Mouse (Mus musculus) CH12.LX (cell line): ENCODE measurements around the gene Tm4sf1. TPM values are rescaled to one million over a fixed set of nuclear protein-coding genes. Genes with fewer than 3 reads are reported as not detected.

Experiments used
- DNase-seq: peaks from one replicate; pipeline ENCODE4 v3.0.0-alpha.2; 2013; ENCODE audit errors: extremely low read depth
- H3K27ac ChIP-seq: 2 replicates; pipeline ENCODE4 v1.5.1; 2012; ENCODE audit warnings: low read depth, mild to moderate bottlenecking, control low read depth, moderate library complexity; ENCODE audit not compliant: insufficient read depth
- H3K27me3 ChIP-seq: replicated peaks from 2 replicates; pipeline ENCODE3; 2012; ENCODE audit warnings: inconsistent platforms
- H3K36me3 ChIP-seq, 2 experiments: replicated peaks in 1 of 2; 2 replicates each; pipeline versions ENCODE3 to v1.6.1; 2012; ENCODE audit warnings: inconsistent platforms in 1 of 2, low read length in 1 of 2, mild to moderate bottlenecking in 1 of 2, mixed read lengths in 1 of 2, moderate library complexity in 1 of 2; ENCODE audit not compliant: control insufficient read depth in 1 of 2, insufficient read depth in 1 of 2
- H3K4me1 ChIP-seq, 2 experiments: 2 replicates each; pipeline ENCODE4 v1.6.1; 2012; ENCODE audit warnings: inconsistent platforms in 1 of 2, moderate library complexity in 1 of 2; ENCODE audit not compliant: insufficient read depth in 2 of 2, control insufficient read depth in 1 of 2
- H3K4me2 ChIP-seq: 2 replicates; pipeline ENCODE4 v1.6.1; 2012; ENCODE audit warnings: low read depth, mild to moderate bottlenecking, control low read depth; ENCODE audit not compliant: poor library complexity, insufficient read depth, severe bottlenecking
- H3K4me3 ChIP-seq, 3 experiments: fragments of 150-350 bp in 1 of 3; sonication (generic) in 1 of 3; replicated peaks in 1 of 3; 2 replicates each; pipeline versions ENCODE3 to v1.5.1; 2011 to 2012; ENCODE audit warnings: low read depth in 2 of 3, low read length in 2 of 3, mild to moderate bottlenecking in 2 of 3, moderate library complexity in 2 of 3, control low read depth in 1 of 3, improper control_type of control experiment in 1 of 3, inconsistent platforms in 1 of 3, mixed read lengths in 1 of 3; ENCODE audit not compliant: poor library complexity in 1 of 3
- H3K79me2 ChIP-seq: replicated peaks from 2 replicates; pipeline ENCODE4 v1.6.1; 2012; ENCODE audit warnings: mild to moderate bottlenecking, moderate library complexity; ENCODE audit not compliant: control insufficient read depth, poor library complexity, insufficient read depth, severe bottlenecking; ENCODE audit errors: extremely low read depth
- H3K9ac ChIP-seq: 2 replicates; pipeline ENCODE4 v1.6.1; 2012; ENCODE audit warnings: low read depth, mild to moderate bottlenecking, control low read depth, moderate library complexity; ENCODE audit not compliant: insufficient read depth
- H3K9me3 ChIP-seq: replicated peaks from 2 replicates; pipeline ENCODE3; 2012; ENCODE audit warnings: low read length, inconsistent platforms, mixed read lengths
- BHLHE40 ChIP-seq: IDR thresholded peaks from 2 replicates; pipeline ENCODE4 v1.6.1; 2011; ENCODE audit warnings: mild to moderate bottlenecking, low read depth, low read length, improper control_type of control experiment
- CHD2 ChIP-seq: IDR thresholded peaks from 2 replicates; pipeline ENCODE4 v1.6.1; 2011; ENCODE audit warnings: low read length, improper control_type of control experiment
- ETS1 ChIP-seq: conservative IDR thresholded peaks from 2 replicates; pipeline ENCODE4 v1.6.1; 2012; ENCODE audit warnings: low read depth, mild to moderate bottlenecking, inconsistent platforms, low read length, improper control_type of control experiment, moderate library complexity
- GABPA ChIP-seq: IDR thresholded peaks from 2 replicates; pipeline ENCODE4 v1.6.1; 2012; ENCODE audit warnings: low read depth, low read length, improper control_type of control experiment, inconsistent platforms; ENCODE audit not compliant: insufficient replicate concordance
- HCFC1 ChIP-seq: IDR thresholded peaks from 2 replicates; pipeline ENCODE4 v1.6.1; 2012; ENCODE audit warnings: low read depth, mild to moderate bottlenecking, inconsistent platforms, low read length, improper control_type of control experiment
- IRF4 ChIP-seq: IDR thresholded peaks from 2 replicates; pipeline ENCODE4 v1.6.1; 2014; ENCODE audit warnings: low read depth, mild to moderate bottlenecking, inconsistent platforms, low read length, improper control_type of control experiment
- JUN ChIP-seq: IDR thresholded peaks from 2 replicates; pipeline ENCODE4 v1.6.1; 2011; ENCODE audit warnings: low read depth, mild to moderate bottlenecking, low read length, improper control_type of control experiment, moderate library complexity; ENCODE audit not compliant: insufficient read depth
- MAFK ChIP-seq: IDR thresholded peaks from 2 replicates; pipeline ENCODE4 v1.6.1; 2011; ENCODE audit warnings: low read length, improper control_type of control experiment; ENCODE audit not compliant: insufficient replicate concordance
- MAZ ChIP-seq: IDR thresholded peaks from 2 replicates; pipeline ENCODE4 v1.6.1; 2012; ENCODE audit warnings: low read depth, mild to moderate bottlenecking, inconsistent platforms, low read length, improper control_type of control experiment, moderate library complexity
- MXI1 ChIP-seq: IDR thresholded peaks from 2 replicates; pipeline ENCODE4 v1.6.1; 2011; ENCODE audit warnings: mild to moderate bottlenecking, low read depth, low read length, improper control_type of control experiment
- MYC ChIP-seq: IDR thresholded peaks from 2 replicates; pipeline ENCODE4 v1.6.1; 2011; ENCODE audit warnings: low read depth, mild to moderate bottlenecking, improper control_type of control experiment, low read length
- NELFE ChIP-seq: IDR thresholded peaks from 2 replicates; pipeline ENCODE4 v1.6.1; 2011; ENCODE audit warnings: low read depth, low read length, improper control_type of control experiment
- NRF1 ChIP-seq: IDR thresholded peaks from 2 replicates; pipeline ENCODE4 v1.6.1; 2014; ENCODE audit warnings: low read depth, mild to moderate bottlenecking, inconsistent platforms, low read length, improper control_type of control experiment, moderate library complexity
- PAX5 ChIP-seq: IDR thresholded peaks from 2 replicates; pipeline ENCODE4 v1.6.1; 2012; ENCODE audit warnings: low read length, inconsistent platforms, mixed read lengths
- POLR2A ChIP-seq: IDR thresholded peaks from 2 replicates; pipeline ENCODE4 v1.6.1; 2011; ENCODE audit warnings: low read depth, mild to moderate bottlenecking, improper control_type of control experiment, low read length
- RAD21 ChIP-seq: IDR thresholded peaks from 2 replicates; pipeline ENCODE4 v1.6.1; 2011; ENCODE audit warnings: low read depth, mild to moderate bottlenecking, low read length, improper control_type of control experiment, moderate library complexity
- USF1 ChIP-seq: IDR thresholded peaks from 2 replicates; pipeline ENCODE4 v1.6.1; 2014; ENCODE audit warnings: low read depth, mild to moderate bottlenecking, inconsistent platforms, low read length, improper control_type of control experiment
- ZKSCAN1 ChIP-seq: IDR thresholded peaks from 2 replicates; pipeline ENCODE4 v1.6.1; 2012; ENCODE audit warnings: low read depth, inconsistent platforms, low read length, improper control_type of control experiment, borderline replicate concordance
- dilution Hi-C: fragments of 300-500 bp; cut with MboI; formaldehyde crosslinking; loops from 2 replicates; pipeline ENCODE4 v1.14.3; 2020; ENCODE audit warnings: low sequenced_read_pairs; ENCODE audit not compliant: extremely low pct_unique_long_range_greater_than_20kb, extremely low pct_ligation_motif_present
- in situ Hi-C: fragments of 300-500 bp; cut with MboI; formaldehyde crosslinking; loops from 3 replicates; pipeline ENCODE4 v1.14.3; 2019; ENCODE audit warnings: low sequenced_read_pairs, low pct_ligation_motif_present, low pct_unique_long_range_greater_than_20kb, mixed read lengths
- polyA plus RNA-seq: library from polyadenylated mRNA; unstranded; fragments of >175 nt; gene quantifications from 2 replicates; pipeline ENCODE4 v1.2.1, GENCODE M21; 2012; ENCODE audit warnings: low read depth; ENCODE audit not compliant: insufficient read length
- total RNA-seq, 2 experiments: library from RNA; depleted of rRNA; stranded (reverse); fragments of 300-350 nt in 1 of 2; fragments of >200 nt in 1 of 2; gene quantifications; 2 replicates each; pipeline ENCODE4 v1.2.3; 2012 to 2014

Tm4sf1 gene
- total and polyA plus RNA-seq, 3 experiments = not detected

DNA sequence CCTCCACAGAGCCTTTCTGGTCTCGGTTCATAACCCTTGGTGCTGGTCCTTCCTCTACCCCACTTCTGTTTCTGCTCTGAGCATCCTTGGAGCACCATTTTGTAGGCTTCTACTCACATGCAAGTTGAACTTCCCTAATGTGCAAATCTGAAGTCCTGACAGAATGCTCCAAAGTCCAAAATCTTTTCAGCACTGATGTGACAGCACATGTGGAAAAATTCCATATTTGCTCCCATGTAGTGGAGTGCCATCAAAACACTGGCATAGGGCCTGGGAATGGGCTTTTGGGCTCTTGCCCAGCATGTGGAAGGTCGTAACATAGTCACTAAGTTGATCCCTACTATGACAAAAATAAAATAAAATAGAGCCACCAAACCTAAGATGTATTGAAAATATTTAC lies 3.8 kb downstream of the Tm4sf1 start:
- no peaks in the 10 kb centered on the region for H3K27me3 ChIP-seq
- no peak overlapping the region for H3K9ac ChIP-seq
- H3K4me3 ChIP-seq = no peak overlapping the region
- no peaks in the 10 kb centered on the region for H3K4me1 ChIP-seq
- no peak overlapping the region for H3K27ac ChIP-seq
- H3K79me2 ChIP-seq = no peaks in the 10 kb centered on the region
- dilution Hi-C loops (no loop called here), in situ Hi-C loops (no loop called here)
- H3K9me3 ChIP-seq = no peaks in the 10 kb centered on the region
- DNase-seq = no peak
- H3K4me2 ChIP-seq = no peak overlapping the region
- H3K36me3 ChIP-seq = no peaks in the 10 kb centered on the region
- TF ChIP-seq ZKSCAN1 (no peak), MXI1 (no peak), JUN (no peak)

DNA sequence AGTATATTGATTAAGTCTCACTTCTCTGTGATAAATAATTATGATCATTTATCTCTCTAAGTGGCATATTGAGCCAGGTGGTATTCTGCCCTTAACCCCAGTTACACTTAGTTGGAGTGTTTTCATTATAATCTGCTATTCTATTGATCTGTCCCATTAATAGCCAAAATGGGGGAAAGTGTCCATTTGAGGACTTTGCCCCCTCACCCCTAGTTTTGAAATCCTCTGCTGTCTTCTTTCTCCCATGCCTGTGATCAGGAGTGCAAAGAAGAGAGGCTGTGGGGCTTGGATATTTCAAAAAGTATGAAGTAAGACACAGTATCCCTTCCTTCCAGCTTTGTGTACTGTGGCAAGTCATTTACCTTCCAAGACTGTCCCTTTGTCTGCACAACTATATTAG lies 5.2 kb downstream of the Tm4sf1 start:
- in situ Hi-C loops = no loop called here
- DNase-seq = no peak
- Histone ChIP-seq H3K27me3 (no peaks in the 10 kb centered on the region), H3K4me3 (no peak overlapping the region), H3K9ac (no peak overlapping the region), H3K4me1 (no peaks in the 10 kb centered on the region), H3K79me2 (no peaks in the 10 kb centered on the region), H3K36me3 (no peaks in the 10 kb centered on the region), H3K9me3 (no peaks in the 10 kb centered on the region), H3K4me2 (no peak overlapping the region), H3K27ac (no peak overlapping the region)
- TF ChIP-seq GABPA (no peak), MAFK (no peak), NRF1 (no peak), CHD2 (no peak), PAX5 (no peak), POLR2A (no peak), ETS1 (no peak), BHLHE40 (no peak), MAZ (no peak), JUN (no peak), RAD21 (no peak), HCFC1 (no peak), USF1 (no peak)
- dilution Hi-C loops = no loop called here

- in situ Hi-C loops (no loop called here), dilution Hi-C loops (no loop called here)
- H3K4me1 ChIP-seq = no peaks in the 10 kb centered on the region
- no peak overlapping the region for H3K4me3 ChIP-seq
- H3K27ac ChIP-seq = no peak overlapping the region
- no peak for DNase-seq
- no peak overlapping the region for H3K4me2 ChIP-seq
- H3K27me3 ChIP-seq = no peaks in the 10 kb centered on the region
- H3K9me3 ChIP-seq = no peaks in the 10 kb centered on the region
- no peak overlapping the region for H3K9ac ChIP-seq
- H3K36me3 ChIP-seq = no peaks in the 10 kb centered on the region
- H3K79me2 ChIP-seq = no peaks in the 10 kb centered on the region
- TF ChIP-seq NRF1 = no peak
- no peak for TF ChIP-seq NELFE
- TF ChIP-seq MYC = no peak
- no peak for TF ChIP-seq IRF4
- no peak for TF ChIP-seq BHLHE40
- TF ChIP-seq, all 38 proteins: peak for 0
Measured at GRCm38 (mm10) chr3:57295631-57296030, 6.2 kb downstream of the Tm4sf1 start.
